Mouse (Mus musculus) brown adipose tissue, adult 24 weeks (tissue): Measurements from ENCODE around the gene Adamts9. TPM values are rescaled to one million over a fixed set of nuclear protein-coding genes. Genes with fewer than 3 reads are reported as not detected.

Experiments used
- H3K27ac ChIP-seq: fragments of 200-500 bp; replicated peaks from 2 replicates; pipeline ENCODE4 v1.5.1; 2012; ENCODE audit warnings: low read depth, mild to moderate bottlenecking, low read length
- H3K4me1 ChIP-seq: fragments of 200-500 bp; 2 replicates; pipeline ENCODE4 v1.6.1; 2012; ENCODE audit warnings: low read length, mixed read lengths; ENCODE audit not compliant: control insufficient read depth, insufficient read depth, insufficient read length
- H3K4me3 ChIP-seq: fragments of 200-500 bp; 2 replicates; pipeline ENCODE4 v1.5.1; 2012; ENCODE audit warnings: low read depth, mild to moderate bottlenecking, low read length, moderate library complexity; ENCODE audit not compliant: insufficient read depth
- polyA plus RNA-seq: library from polyadenylated mRNA; stranded (reverse); fragments of >200 nt; gene quantifications from 2 replicates; pipeline ENCODE4 v1.2.4, GENCODE M21; 2012; ENCODE audit not compliant: missing spikeins, insufficient read depth, insufficient read length

Gene Adamts9
- polyA plus RNA-seq, 1 experiment, result 4.0 TPM

DNA sequence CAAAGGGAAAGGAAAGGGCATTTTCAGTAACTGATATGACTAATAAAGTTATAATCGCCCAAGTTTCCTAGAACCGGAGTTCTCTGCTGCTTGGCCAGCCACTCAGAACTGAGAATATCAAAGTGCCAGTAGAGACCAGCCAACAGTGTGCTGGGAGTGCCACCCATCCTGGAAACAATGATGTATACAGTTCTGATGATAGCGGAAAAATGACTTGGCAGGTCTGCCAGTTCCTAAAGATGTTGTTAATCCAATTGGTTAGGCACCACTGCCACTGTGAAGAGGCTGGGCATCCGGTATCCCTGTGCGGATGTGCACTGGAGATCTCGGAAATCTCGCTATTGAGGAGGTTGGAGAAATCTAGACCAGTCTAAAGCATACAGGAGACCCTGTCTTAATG is 1.4 kb upstream of the Adamts9 start:
- Histone ChIP-seq H3K4me3 (no peak overlapping the region; the same call in 1 of the 2 replicates), H3K27ac (peak overlapping the region; percentile 92), H3K4me1 (no peaks in the 10 kb centered on the region; the same call in 1 of the 2 replicates)

DNA sequence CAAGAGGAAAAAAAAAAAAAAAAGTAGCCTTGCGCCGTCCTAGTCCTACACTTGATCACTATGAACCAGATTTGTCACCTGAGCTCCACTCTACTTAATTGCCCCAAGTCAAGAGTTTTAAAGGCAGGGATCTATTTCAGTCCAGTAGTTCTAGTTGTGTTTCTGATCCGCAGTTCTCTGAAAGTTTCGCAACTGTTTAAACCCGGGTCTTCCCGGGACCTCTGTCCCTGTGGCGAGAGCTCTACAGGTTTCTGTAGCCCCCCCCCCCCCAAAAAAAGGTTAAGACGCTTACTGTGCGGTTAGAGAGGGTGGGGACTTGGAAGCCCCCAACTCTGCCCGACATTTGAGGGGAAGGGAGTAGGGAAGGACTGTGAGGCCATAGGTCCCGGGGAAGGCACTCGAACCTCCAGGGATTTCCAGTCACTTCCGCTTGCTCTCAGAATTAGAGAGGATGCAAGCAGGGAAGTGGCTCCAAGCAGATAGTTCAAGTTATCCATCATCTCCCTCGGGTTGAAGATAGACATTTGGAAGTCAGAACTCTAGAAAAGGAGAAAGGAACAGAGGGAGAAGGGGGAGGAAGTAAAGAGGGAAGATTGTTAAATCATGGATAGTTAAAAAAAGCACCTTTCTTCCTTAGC is 875 bp upstream of the Adamts9 start:
- H3K27ac ChIP-seq, result peak overlapping the region; percentile 92
- peak overlapping the region; percentile 85 for H3K4me3 ChIP-seq

DNA sequence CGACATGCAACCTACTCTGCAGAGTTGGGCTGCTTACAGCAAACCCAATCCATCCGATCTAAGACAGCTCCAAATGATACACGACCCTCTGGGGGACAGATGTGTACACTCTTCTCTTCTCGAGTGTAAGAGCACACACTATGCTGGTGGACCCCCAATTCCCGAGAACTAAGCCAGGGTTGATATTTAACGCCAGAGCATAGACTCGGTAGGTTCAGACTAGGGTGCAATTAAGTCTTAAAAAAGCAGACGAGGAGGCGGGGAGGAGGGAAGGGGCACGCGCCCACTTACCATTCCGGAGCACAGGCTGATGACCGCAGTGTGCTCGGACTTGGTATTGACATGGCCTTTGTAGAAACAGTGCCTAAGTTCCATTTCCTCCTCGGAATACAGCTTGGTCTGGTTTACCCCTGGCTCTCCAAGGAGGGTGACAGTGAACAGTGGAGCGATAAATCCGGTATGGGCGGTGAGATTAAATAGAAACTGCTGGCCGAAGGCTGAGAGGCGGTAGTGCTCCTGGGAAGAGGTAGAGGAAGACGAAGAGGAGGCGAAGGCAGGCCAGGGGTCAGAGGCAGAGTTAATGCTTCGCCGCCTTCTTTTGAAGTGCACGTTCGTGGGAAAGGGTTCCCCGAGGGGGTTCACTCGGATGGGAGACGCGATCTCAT is 1.4 kb downstream of the Adamts9 start:
- Histone ChIP-seq H3K4me1 (peaks cover 5% of the 10 kb centered on the region), H3K4me3 (peak overlapping the region; percentile 85), H3K27ac (peak overlapping the region; percentile 89)

More for the DNA sequence above, 875 bp upstream of the Adamts9 start:
- H3K4me1 ChIP-seq, result no peaks in the 10 kb centered on the region; the same call in 1 of the 2 replicates

DNA sequence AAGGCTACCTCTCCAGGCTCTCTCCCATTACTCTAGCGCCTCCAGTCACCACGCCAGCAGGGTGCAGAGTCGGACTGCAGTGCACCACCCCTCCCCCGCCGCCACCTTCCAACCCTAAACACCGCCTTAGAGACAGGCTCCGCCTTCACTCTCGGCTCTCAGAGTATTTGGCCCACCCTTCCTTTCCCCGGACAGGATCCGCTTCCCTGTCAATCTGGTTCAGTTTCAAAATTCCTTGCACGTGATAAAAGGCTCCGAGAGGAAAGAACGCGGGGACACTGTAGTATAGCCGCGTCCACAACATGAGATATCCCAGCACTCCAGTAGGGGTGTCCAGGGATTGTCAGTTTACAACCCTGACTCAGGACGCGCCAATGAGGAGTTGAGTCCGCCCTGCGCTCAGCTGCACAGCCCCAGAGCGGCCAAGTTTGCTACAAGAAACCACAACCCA is 2.0 kb downstream of the Adamts9 start:
- peaks cover 6% of the 10 kb centered on the region for H3K4me1 ChIP-seq
- peak overlapping the region; percentile 85 for H3K4me3 ChIP-seq
- H3K27ac ChIP-seq, result peak overlapping the region; percentile 93

DNA sequence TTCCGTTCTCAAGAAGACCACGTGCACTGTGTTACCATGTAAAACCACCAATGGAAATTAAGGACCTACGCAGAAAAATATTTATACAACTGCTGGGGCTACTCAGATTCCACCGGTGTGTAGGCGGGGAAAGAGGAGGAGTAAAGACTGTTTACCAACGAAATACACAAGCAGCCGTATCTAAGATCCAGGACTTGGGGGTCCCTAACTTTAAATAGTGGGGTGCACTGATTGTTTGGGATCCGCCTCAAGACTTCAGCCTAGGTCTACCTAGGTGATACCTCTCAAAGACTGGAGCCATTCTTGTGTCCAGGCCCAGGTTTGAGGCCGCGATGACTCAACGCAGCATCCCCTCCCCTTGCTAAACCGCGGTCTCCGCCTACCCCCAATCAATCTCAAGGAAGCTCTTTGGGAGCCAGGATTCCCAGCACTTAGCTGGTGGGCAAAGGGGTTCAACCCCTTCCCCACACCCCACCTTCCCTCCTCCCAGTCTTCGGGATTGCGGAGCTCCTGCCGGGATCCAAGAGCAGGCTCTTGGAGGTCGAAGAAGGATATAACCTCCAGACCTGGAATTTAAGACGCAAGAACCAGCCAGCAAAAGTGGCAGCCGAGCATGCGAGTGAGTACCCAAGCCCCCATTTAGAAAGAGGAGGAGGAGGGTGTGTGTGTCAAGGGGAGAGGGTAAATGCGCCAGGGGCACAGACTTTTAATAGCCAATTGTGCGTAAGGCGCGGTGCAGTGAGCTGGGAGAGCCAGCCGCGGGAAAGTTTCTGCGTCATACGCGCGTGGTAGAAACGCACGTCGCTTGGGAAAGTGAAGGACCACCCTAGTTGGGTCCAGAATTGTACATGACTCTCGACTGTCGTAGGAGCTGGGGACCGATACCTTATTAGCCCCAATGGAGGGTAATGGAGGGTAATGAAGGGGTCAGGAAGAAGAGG is 2.8 kb downstream of the Adamts9 start:
- Histone ChIP-seq H3K27ac (peak overlapping the region; percentile 93), H3K4me1 (peaks cover 6% of the 10 kb centered on the region), H3K4me3 (peak overlapping the region; percentile 85)

DNA sequence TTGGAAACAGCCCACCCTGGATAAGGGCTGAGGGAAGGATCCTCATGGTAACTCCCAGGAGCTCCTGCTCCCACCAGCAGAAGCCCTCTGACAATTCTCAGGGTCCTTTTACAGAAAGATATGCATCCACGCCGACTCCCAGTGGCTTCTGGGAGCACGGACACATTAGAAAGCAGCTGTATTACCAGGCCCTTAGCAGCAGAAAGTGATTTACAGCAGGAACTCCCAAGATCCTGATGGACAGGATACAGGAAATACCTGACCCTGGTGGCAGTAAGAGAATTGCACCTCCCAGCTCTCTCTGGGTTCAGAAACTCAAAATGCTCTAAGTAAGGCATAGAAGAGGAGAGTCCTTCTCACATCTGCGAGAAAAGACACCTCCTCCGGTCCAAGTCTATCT is 15.0 kb downstream of the Adamts9 start:
- Histone ChIP-seq H3K27ac (peak overlapping the region; percentile 31; the same call in 1 of the 2 replicates), H3K4me1 (peaks cover 22% of the 10 kb centered on the region), H3K4me3 (no peak overlapping the region)

DNA sequence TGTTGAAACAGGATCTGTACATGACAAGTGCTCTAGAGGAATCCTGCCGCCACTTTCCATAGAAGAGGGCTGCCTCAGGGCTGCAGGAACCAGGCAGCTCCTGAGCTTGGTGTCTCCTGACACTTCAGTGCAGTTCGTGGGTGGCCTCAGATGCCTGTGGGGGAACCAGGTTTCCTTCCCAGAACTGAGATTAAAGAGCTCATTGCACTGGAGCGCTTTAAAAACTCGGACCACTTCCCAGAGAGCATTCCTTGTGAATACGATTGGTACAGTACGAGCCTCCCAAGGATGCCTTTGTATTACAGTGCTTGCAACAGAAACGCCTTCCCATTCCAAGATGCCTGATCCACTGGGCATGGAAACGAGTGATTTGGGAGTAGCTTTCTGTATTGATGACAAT is 18.8 kb downstream of the Adamts9 start:
- Histone ChIP-seq H3K27ac (0 out of 2 replicates have a peak overlapping the region, but pooled peaks have one; percentile 4), H3K4me3 (no peak overlapping the region), H3K4me1 (peaks cover 27% of the 10 kb centered on the region)

DNA sequence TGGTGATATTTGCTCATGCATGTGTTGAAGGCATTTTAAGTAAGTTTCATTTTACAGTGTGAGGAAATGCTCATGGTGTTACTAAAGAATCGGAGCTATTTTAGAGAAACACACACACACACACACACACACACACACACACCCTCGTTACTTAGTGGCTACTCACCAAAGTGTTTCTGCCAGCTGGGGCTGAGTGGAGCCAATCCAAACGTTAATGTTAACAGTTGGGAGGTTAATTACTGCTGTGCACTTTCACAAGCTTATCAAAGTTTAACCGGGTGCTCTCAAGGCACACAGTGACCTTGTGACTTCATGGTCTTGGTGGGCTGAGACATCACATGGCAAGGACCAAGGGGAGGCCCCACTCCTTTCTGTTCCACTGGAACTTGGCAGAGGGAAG is 21.4 kb downstream of the Adamts9 start:
- H3K4me1 ChIP-seq, result peaks cover 25% of the 10 kb centered on the region
- peak overlapping the region; percentile 48 for H3K27ac ChIP-seq
- H3K4me3 ChIP-seq, result no peak overlapping the region

DNA sequence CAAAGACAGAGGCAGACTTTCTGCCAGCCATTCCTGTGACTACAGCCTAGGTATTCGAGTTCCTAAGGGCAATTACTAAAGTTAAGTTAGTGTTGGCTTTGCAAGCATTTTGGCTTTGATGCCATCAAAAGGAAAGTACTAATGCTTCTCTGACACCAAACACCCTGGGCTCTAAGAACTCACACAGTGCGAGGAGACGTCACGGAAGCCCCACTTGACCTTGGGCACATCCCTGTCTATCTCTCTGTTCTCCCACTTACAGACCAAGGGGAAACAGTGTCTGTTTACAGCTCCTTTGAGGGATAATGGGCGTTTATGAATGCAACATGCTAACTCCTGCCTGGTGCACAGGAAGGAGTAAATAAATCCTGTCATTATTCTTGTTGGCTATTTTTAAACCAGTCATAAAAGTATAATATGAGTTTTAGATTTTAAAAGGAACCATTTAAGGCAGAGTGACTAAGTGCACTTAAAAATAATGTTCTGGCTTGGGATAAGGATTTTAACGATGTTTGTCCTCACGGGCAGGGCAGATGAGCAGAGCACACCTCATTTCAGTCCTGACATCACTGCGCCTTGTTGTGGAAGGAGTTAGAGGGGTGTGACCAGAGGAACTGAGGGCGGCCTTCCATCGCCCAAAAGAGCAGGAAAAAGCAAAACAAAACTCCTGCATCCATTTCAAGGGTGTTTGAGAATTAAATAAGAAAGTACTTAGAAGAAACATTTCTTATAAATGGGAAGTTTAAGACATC is 22.2 kb downstream of the Adamts9 start:
- Histone ChIP-seq H3K4me3 (no peak overlapping the region), H3K27ac (peak overlapping the region; percentile 33), H3K4me1 (peaks cover 23% of the 10 kb centered on the region)

DNA sequence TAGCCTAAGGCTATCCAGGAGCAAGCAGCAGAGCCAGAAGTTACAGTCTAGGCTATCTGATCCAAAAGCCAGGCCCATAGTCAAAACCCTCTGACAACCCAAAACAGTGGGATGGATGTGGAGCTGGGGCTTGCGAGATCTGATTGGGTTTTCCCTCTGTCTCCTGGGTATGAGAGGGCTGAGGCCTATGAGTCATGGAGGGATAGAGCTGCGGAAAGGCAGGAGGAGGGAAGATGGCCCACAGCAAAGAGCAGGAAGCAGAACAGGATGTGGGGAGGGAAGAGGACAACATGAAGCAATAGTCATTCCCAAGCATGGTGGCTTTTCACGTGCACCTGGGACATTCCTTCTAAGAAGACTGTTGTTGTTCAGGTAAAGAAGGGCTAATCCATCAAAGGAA is 32.7 kb downstream of the Adamts9 start:
- H3K4me1 ChIP-seq, result peaks cover 23% of the 10 kb centered on the region
- H3K27ac ChIP-seq, result no peak overlapping the region
- H3K4me3 ChIP-seq, result no peak overlapping the region

DNA sequence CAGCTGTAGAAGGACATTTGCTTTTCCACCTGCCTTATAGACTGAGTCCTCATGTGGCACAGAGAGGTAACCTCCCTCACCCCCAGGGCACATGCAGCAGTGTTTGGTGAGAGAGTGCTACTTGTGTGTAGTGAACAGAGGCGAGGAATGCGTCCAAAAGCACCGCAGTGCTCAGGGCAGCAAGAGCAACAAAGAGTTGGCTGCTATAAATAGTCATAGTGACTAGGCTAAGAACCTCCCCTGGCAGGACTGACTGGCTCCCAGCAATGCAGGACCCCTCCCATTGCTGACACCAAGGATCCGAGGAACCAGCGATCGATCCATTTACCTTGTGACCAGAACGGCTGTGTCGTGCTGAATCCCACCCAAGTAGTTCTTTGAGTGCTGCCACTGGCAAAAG is 33.9 kb downstream of the Adamts9 start:
- Histone ChIP-seq H3K4me1 (peaks cover 23% of the 10 kb centered on the region), H3K4me3 (no peak overlapping the region), H3K27ac (no peak overlapping the region)

DNA sequence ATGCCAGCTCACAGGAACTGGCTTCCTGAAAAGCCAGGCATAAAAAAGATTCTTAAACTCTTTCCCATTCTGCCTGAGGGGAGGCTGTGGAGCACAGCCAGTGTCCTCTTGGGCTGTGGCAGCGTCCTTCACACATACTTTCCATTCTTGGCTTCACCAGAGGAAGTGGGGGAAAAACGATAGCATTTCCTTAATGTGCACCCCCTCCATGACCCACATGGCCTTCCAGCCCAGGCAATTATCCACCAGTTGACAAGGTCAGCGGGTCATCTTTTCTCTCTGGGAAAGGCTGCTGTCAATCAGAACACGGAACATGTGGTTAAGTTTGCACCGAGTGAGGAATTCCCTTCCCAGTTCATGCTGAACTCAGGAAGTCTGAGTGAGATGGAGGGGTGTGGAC is 37.4 kb downstream of the Adamts9 start:
- H3K4me1 ChIP-seq, result peaks cover 23% of the 10 kb centered on the region
- no peak overlapping the region for H3K4me3 ChIP-seq
- peak overlapping the region; percentile 59; the same call in 1 of the 2 replicates for H3K27ac ChIP-seq

DNA sequence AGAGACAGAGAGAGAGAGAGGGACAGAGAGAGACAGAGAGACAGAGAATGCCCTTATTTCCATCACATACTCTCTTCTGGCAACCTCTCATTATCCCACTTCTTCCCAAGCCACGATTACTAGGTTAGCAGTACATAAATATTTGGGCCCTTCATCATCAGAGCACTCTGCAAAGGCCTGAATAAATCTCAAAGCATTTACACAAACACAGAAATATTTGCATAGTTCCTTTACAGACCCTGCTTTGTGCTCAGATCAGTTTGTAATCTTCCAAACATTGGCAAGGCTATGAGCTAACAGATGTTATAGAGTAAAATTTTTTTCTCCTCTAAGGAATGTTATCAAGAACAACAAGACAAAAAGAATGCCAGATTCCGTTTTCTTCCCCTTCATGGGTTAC is 38.8 kb downstream of the Adamts9 start:
- H3K4me1 ChIP-seq, result peaks cover 22% of the 10 kb centered on the region
- H3K4me3 ChIP-seq, result no peak overlapping the region
- no peak overlapping the region for H3K27ac ChIP-seq

DNA sequence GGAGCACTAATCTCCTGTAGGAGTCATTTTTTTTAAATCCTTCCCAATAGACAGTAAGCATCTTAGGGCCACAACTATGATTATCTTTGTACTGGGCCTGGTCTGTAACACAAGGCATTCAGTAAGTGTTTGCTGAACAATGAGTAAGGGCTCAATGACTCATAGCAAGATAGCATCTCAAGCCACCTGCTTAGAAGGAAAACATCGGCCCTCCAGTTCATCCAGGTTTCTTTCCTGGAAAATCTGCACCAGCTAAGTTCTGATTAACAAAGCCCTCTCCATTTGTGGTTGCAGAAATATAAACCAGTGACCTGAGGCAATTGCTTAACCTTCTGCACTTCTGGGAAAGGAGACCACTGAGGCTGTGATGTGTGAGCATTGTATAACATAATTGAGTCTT is 39.3 kb downstream of the Adamts9 start:
- peaks cover 18% of the 10 kb centered on the region for H3K4me1 ChIP-seq
- no peak overlapping the region for H3K27ac ChIP-seq
- no peak overlapping the region for H3K4me3 ChIP-seq
